Mouse (Mus musculus): Measurements from ENCODE around the gene Fam160b1. TPM values are rescaled to one million over a fixed set of nuclear protein-coding genes. Genes with fewer than 3 reads are reported as not detected.

The Fam160b1 gene
- total RNA-seq, 1 experiment: 8.5 TPM

GRCm38 (mm10) chr19:57423402-57423801 lies 62.9 kb downstream of the Fam160b1 start:
- in situ Hi-C loops (cut with MboI; ENCODE audit: low sequenced_read_pairs in 2 of 2, unreplicated experiment in 2 of 2): no loop called here
- no peak overlapping the region for H3K4me3 ChIP-seq (ENCODE audit: insufficient read depth in 1 of 2, low read depth in 1 of 2, low read length in 2 of 2, poor library complexity in 1 of 2, severe bottlenecking in 1 of 2)
- H3K9ac ChIP-seq (ENCODE audit: insufficient read depth, low read depth, low read length, poor library complexity, severe bottlenecking): no peak overlapping the region
- no peak for DNase-seq (ENCODE audit: low read depth, low spot score)
- no peak overlapping the region for H3K27ac ChIP-seq (ENCODE audit: insufficient read depth, low read depth, low read length, poor library complexity, severe bottlenecking)
- no peaks in the 10 kb centered on the region for H3K9me3 ChIP-seq (ENCODE audit: control insufficient read depth, insufficient read depth, low read depth, low read length)
- H3K36me3 ChIP-seq (ENCODE audit: control insufficient read depth, insufficient read depth, low read length, poor library complexity, severe bottlenecking): no peaks in the 10 kb centered on the region
- H3K4me1 ChIP-seq (ENCODE audit: control insufficient read depth in 2 of 2, insufficient read depth in 2 of 2, low read length in 2 of 2, poor library complexity in 1 of 2): peaks cover 0 to 1% of the 10 kb centered on the region in 2 experiments; a peak in 1 of 4 replicates
- TF ChIP-seq ZC3H11A (IDR thresholded peaks at IDR 0.05; ENCODE audit: borderline replicate concordance, low read depth, low read length): no peak
- TF ChIP-seq CHD2 (IDR thresholded peaks at IDR 0.05; ENCODE audit: low read depth, low read length): no peak
- TF ChIP-seq HCFC1 (IDR thresholded peaks at IDR 0.05; ENCODE audit: borderline replicate concordance, insufficient read depth, low read length): no peak
- no peak for TF ChIP-seq ZNF384 (IDR thresholded peaks at IDR 0.05; ENCODE audit: low read depth, low read length)
- TF ChIP-seq MAFK (IDR thresholded peaks at IDR 0.05; ENCODE audit: insufficient read depth, low read depth, low read length): no peak

GRCm38 (mm10) chr19:57425296-57425695 lies 64.8 kb downstream of the Fam160b1 start:
- H3K27ac ChIP-seq (ENCODE audit: insufficient read depth, low read depth, low read length, poor library complexity, severe bottlenecking): no peak overlapping the region
- H3K9me3 ChIP-seq (ENCODE audit: control insufficient read depth, insufficient read depth, low read depth, low read length): no peaks in the 10 kb centered on the region
- no peaks in the 10 kb centered on the region for H3K36me3 ChIP-seq (ENCODE audit: control insufficient read depth, insufficient read depth, low read length, poor library complexity, severe bottlenecking)
- no peak overlapping the region for H3K9ac ChIP-seq (ENCODE audit: insufficient read depth, low read depth, low read length, poor library complexity, severe bottlenecking)
- no peaks in the 10 kb centered on the region for H3K4me1 ChIP-seq (ENCODE audit: control insufficient read depth in 2 of 2, insufficient read depth in 2 of 2, low read length in 2 of 2, poor library complexity in 1 of 2)
- DNase-seq (ENCODE audit: low read depth, low spot score): no peak
- in situ Hi-C loops (cut with MboI; ENCODE audit: low sequenced_read_pairs in 2 of 2, unreplicated experiment in 2 of 2): no loop called here
- no peak overlapping the region for H3K4me3 ChIP-seq (ENCODE audit: insufficient read depth in 1 of 2, low read depth in 1 of 2, low read length in 2 of 2, poor library complexity in 1 of 2, severe bottlenecking in 1 of 2)
- TF ChIP-seq ZNF384 (IDR thresholded peaks at IDR 0.05; ENCODE audit: low read depth, low read length) (no peak), ZC3H11A (IDR thresholded peaks at IDR 0.05; ENCODE audit: borderline replicate concordance, low read depth, low read length) (no peak), HCFC1 (IDR thresholded peaks at IDR 0.05; ENCODE audit: borderline replicate concordance, insufficient read depth, low read length) (no peak), MAFK (IDR thresholded peaks at IDR 0.05; ENCODE audit: insufficient read depth, low read depth, low read length) (no peak), CHD2 (IDR thresholded peaks at IDR 0.05; ENCODE audit: low read depth, low read length) (no peak)

- H3K9ac ChIP-seq (ENCODE audit: insufficient read depth, low read depth, low read length, poor library complexity, severe bottlenecking): no peak overlapping the region
- no peak for TF ChIP-seq CHD2 (IDR thresholded peaks at IDR 0.05; ENCODE audit: low read depth, low read length)
- no peak for TF ChIP-seq ZNF384 (IDR thresholded peaks at IDR 0.05; ENCODE audit: low read depth, low read length)
- TF ChIP-seq ZC3H11A (IDR thresholded peaks at IDR 0.05; ENCODE audit: borderline replicate concordance, low read depth, low read length): no peak
- TF ChIP-seq HCFC1 (IDR thresholded peaks at IDR 0.05; ENCODE audit: borderline replicate concordance, insufficient read depth, low read length): no peak
- no peak for TF ChIP-seq MAFK (IDR thresholded peaks at IDR 0.05; ENCODE audit: insufficient read depth, low read depth, low read length)
- DNase-seq (ENCODE audit: low read depth, low spot score): no peak
- no peak overlapping the region for H3K27ac ChIP-seq (ENCODE audit: insufficient read depth, low read depth, low read length, poor library complexity, severe bottlenecking)
- no peaks in the 10 kb centered on the region for H3K36me3 ChIP-seq (ENCODE audit: control insufficient read depth, insufficient read depth, low read length, poor library complexity, severe bottlenecking)
- H3K4me3 ChIP-seq (ENCODE audit: insufficient read depth in 1 of 2, low read depth in 1 of 2, low read length in 2 of 2, poor library complexity in 1 of 2, severe bottlenecking in 1 of 2): no peak overlapping the region
- in situ Hi-C loops (cut with MboI; ENCODE audit: low sequenced_read_pairs in 2 of 2, unreplicated experiment in 2 of 2): no loop called here
- no peaks in the 10 kb centered on the region for H3K9me3 ChIP-seq (ENCODE audit: control insufficient read depth, insufficient read depth, low read depth, low read length)
- no peaks in the 10 kb centered on the region for H3K4me1 ChIP-seq (ENCODE audit: control insufficient read depth in 2 of 2, insufficient read depth in 2 of 2, low read length in 2 of 2, poor library complexity in 1 of 2)
These were observed 66.4 kb downstream of the Fam160b1 start for GRCm38 (mm10) chr19:57426841-57427240.

- no peak for DNase-seq (ENCODE audit: low read depth, low spot score)
- Histone ChIP-seq H3K4me1 (ENCODE audit: control insufficient read depth in 2 of 2, insufficient read depth in 2 of 2, low read length in 2 of 2, poor library complexity in 1 of 2) (no peaks in the 10 kb centered on the region), H3K36me3 (ENCODE audit: control insufficient read depth, insufficient read depth, low read length, poor library complexity, severe bottlenecking) (no peaks in the 10 kb centered on the region), H3K4me3 (ENCODE audit: insufficient read depth in 1 of 2, low read depth in 1 of 2, low read length in 2 of 2, poor library complexity in 1 of 2, severe bottlenecking in 1 of 2) (no peak overlapping the region), H3K9ac (ENCODE audit: insufficient read depth, low read depth, low read length, poor library complexity, severe bottlenecking) (no peak overlapping the region), H3K27ac (ENCODE audit: insufficient read depth, low read depth, low read length, poor library complexity, severe bottlenecking) (no peak overlapping the region), H3K9me3 (ENCODE audit: control insufficient read depth, insufficient read depth, low read depth, low read length) (no peaks in the 10 kb centered on the region)
- TF ChIP-seq HCFC1 (IDR thresholded peaks at IDR 0.05; ENCODE audit: borderline replicate concordance, insufficient read depth, low read length): no peak
- TF ChIP-seq CHD2 (IDR thresholded peaks at IDR 0.05; ENCODE audit: low read depth, low read length): no peak
- no peak for TF ChIP-seq ZC3H11A (IDR thresholded peaks at IDR 0.05; ENCODE audit: borderline replicate concordance, low read depth, low read length)
- no peak for TF ChIP-seq ZNF384 (IDR thresholded peaks at IDR 0.05; ENCODE audit: low read depth, low read length)
- no peak for TF ChIP-seq MAFK (IDR thresholded peaks at IDR 0.05; ENCODE audit: insufficient read depth, low read depth, low read length)
- in situ Hi-C loops (cut with MboI; ENCODE audit: low sequenced_read_pairs in 2 of 2, unreplicated experiment in 2 of 2): no loop called here
These were observed 67.4 kb downstream of the Fam160b1 start for GRCm38 (mm10) chr19:57427756-57428438.

Measured in ES-E14 (cell line).